Mouse (Mus musculus) spleen, adult 2 months (tissue): ENCODE data around the gene Kcnip3.

Source experiments
- CTCF ChIP-seq: fragments of 200-500 bp; IDR thresholded peaks from 2 replicates; pipeline ENCODE4 v1.5.1; 2011; ENCODE audit warnings: mild to moderate bottlenecking, inconsistent platforms; ENCODE audit not compliant: insufficient read depth, insufficient read length, insufficient replicate concordance; ENCODE audit errors: extremely low read depth
- POLR2A ChIP-seq: fragments of 200-500 bp; IDR thresholded peaks from 2 replicates; pipeline ENCODE4 v1.6.1; 2011; ENCODE audit warnings: low read depth, low read length, inconsistent platforms

GRCm38 (mm10) chr2:127537548-127537947, 15.7 kb upstream of the Kcnip3 start:
- TF ChIP-seq POLR2A = no peak
- no peak for TF ChIP-seq CTCF
